Mouse (Mus musculus): ENCODE measurements around the gene Rev3l. TPM values are rescaled to one million over a fixed set of nuclear protein-coding genes. Genes with fewer than 3 reads are reported as not detected.
"Not testable (repeated sequence)": the region's sequence is repeated elsewhere in the genome, so short reads cannot be mapped to it uniquely, and the experiment has no call there.

Gene Rev3l
- polyA plus RNA-seq, 2 experiments = 5.7 to 10.0 TPM

DNA sequence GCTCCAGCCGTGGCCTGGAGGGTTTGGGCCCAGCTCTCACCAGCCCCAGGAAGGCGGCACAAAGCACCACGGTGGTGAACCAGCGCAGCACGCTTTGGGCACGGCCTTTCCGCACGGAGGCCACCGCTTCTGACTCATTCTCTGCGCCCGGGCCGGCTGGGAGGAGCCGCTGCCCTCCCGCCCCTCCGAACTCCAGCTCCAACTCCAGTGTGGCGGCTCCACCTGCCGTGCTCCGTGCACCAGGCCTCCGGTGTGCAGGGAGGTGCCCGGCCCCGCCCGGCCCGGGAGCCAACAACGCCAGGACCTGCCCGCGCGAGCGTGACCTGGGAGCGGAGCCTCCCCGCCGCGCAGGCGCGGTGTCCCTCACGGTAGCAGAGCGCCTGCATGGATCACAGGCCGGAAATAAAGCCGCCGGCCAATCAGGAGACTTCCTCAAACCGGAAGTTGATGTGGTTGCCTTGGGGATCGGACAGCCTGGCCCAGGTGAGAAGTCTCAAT is 167.0 kb downstream of the Rev3l start, which contains the start of gene Mfsd4b4:
TSS of gene Mfsd4b4 (minus strand) at position 365 of the 498 bp plus-strand sequence.
- peak within 1 kb of the TSS; percentile 81 for H3K4me2 ChIP-seq (ENCODE audit: low read depth)
- H3K9ac ChIP-seq (replicated peaks) = peak within 1 kb of the TSS; percentile 53
- H3K4me3 ChIP-seq (ENCODE audit: insufficient read depth in 1 of 2, low read depth in 2 of 2, low read length in 2 of 2) = peak within 1 kb of the TSS; percentile 56 to 67
- ATAC-seq (ENCODE audit: insufficient read depth) (peak; percentile 94), DNase-seq (ENCODE audit: low read depth in 3 of 3, low spot score in 3 of 3) (peak; percentile 72 to 78 (median 77))
- no peaks in the 10 kb centered on the region for H3K27me3 ChIP-seq (ENCODE audit: control insufficient read depth, insufficient read depth, low read length)
- H3K9me3 ChIP-seq (ENCODE audit: control insufficient read depth, low read length) = no peaks in the 10 kb centered on the region
- TF ChIP-seq EP300 (IDR thresholded peaks at IDR 0.05; ENCODE audit: low read depth) (no peak), CTCF (IDR thresholded peaks at IDR 0.05; ENCODE audit: low read depth) (0 out of 2 replicates have a peak, but pooled peaks have one; percentile 6)
- no peak within 1 kb of the TSS; the same call in 1 of the 2 replicates for H3K27ac ChIP-seq
- H3K4me1 ChIP-seq (replicated peaks; ENCODE audit: control insufficient read depth in 2 of 2, insufficient read depth in 2 of 2, low read length in 1 of 2) = peaks cover 10 to 20% of the 10 kb centered on the region in 2 experiments
- H3K36me3 ChIP-seq (replicated peaks; ENCODE audit: control insufficient read depth, insufficient read depth, low read depth) = no peaks in the 10 kb centered on the region
- under 1% methylated on average over 41 of the region's 41 CpGs for WGBS (ENCODE audit: insufficient replicate concordance)

DNA sequence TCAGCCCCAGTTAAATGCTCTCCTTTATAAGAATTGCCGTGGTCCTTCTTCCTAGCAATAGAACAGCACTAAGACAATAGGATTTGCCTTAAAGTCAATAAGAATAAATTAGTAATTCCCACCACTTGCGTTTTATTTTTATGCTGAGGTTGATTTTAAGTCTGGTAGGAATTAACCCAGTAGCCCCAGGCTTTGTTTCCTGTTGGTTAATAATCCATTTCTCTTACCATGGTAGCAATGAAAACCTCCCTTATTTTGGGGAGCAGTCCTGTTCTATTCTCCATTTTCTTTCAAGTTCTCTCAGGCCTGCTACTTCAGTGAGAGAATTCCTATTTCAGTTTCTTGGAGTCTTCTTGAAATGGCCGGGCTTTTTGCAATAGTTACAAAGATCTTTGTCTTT is 172.3 kb downstream of the Rev3l start:
- H3K36me3 ChIP-seq (replicated peaks; ENCODE audit: control insufficient read depth, insufficient read depth, low read depth) = no peaks in the 10 kb centered on the region
- WGBS (ENCODE audit: insufficient replicate concordance) = 51% methylated on average over 3 of the region's 3 CpGs
- ATAC-seq (ENCODE audit: insufficient read depth) = no peak
- no peak overlapping the region for H3K4me3 ChIP-seq (ENCODE audit: insufficient read depth in 1 of 2, low read depth in 2 of 2, low read length in 2 of 2)
- no peaks in the 10 kb centered on the region for H3K9me3 ChIP-seq (ENCODE audit: control insufficient read depth, low read length)
- H3K4me1 ChIP-seq (replicated peaks; ENCODE audit: control insufficient read depth in 2 of 2, insufficient read depth in 2 of 2, low read length in 1 of 2) = peaks cover 0 to 2% of the 10 kb centered on the region in 2 experiments; a peak in 1 of 4 replicates
- H3K27ac ChIP-seq = no peak overlapping the region
- H3K27me3 ChIP-seq (ENCODE audit: control insufficient read depth, insufficient read depth, low read length) = no peaks in the 10 kb centered on the region
- H3K9ac ChIP-seq (replicated peaks) = no peak overlapping the region
- DNase-seq (ENCODE audit: low read depth in 3 of 3, low spot score in 3 of 3) = no peak
- no peak for TF ChIP-seq CTCF (IDR thresholded peaks at IDR 0.05; ENCODE audit: low read depth)
- H3K4me2 ChIP-seq (ENCODE audit: low read depth) = no peak overlapping the region

DNA sequence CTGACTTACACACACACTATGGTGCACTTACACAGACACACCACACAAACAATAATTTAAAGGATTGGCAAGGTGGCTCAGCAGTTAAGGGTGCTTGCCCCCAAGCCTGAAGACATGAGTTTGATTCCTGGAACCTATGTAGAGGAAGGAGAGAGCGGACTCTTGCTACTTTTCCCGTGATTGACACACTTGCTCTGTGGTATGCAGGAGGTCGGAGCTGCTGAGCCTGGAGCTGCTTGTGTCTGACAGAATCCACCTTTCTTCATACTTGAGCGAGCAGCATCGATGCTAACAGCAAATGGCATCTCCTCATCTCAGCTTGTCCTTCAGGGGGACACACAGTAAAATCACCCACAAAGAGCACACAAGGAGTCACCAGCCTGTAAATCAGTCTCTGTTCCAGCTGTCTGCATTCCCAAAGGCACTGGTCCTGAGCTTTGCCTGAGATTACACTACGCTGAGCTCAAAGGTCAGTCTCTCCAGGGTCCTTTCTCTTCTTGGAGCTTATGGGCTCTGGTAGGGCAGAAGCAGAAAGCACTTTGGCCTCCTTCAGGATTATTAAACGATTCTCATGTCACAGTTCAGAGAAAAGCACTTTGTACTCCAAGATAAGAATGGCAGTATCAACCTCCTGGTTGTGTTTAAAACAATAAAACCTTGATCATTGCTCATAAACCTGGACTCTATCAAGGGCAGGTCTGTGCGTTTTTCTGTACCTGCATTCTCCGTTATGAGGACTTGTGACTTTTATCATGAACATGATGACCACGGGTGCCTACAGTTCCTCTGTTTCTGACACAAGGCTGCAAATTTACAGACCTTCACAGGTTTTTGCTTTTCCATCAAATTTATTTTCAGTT is 175.1 kb downstream of the Rev3l start:
- Histone ChIP-seq H3K36me3 (replicated peaks; ENCODE audit: control insufficient read depth, insufficient read depth, low read depth) (no peaks in the 10 kb centered on the region), H3K4me1 (replicated peaks; ENCODE audit: control insufficient read depth in 2 of 2, insufficient read depth in 2 of 2, low read length in 1 of 2) (no peaks in the 10 kb centered on the region), H3K9me3 (ENCODE audit: control insufficient read depth, low read length) (no peaks in the 10 kb centered on the region), H3K27ac (no peak overlapping the region), H3K4me3 (ENCODE audit: insufficient read depth in 1 of 2, low read depth in 2 of 2, low read length in 2 of 2) (no peak overlapping the region), H3K27me3 (ENCODE audit: control insufficient read depth, insufficient read depth, low read length) (no peaks in the 10 kb centered on the region), H3K9ac (replicated peaks) (no peak overlapping the region), H3K4me2 (ENCODE audit: low read depth) (no peak overlapping the region)
- WGBS (ENCODE audit: insufficient replicate concordance) = 67% methylated on average over 10 of the region's 10 CpGs
- DNase-seq (ENCODE audit: low read depth in 3 of 3, low spot score in 3 of 3) (no peak), ATAC-seq (ENCODE audit: insufficient read depth) (no peak)
- TF ChIP-seq CTCF (IDR thresholded peaks at IDR 0.05; ENCODE audit: low read depth) (no peak), EP300 (IDR thresholded peaks at IDR 0.05; ENCODE audit: low read depth) (no peak)

DNA sequence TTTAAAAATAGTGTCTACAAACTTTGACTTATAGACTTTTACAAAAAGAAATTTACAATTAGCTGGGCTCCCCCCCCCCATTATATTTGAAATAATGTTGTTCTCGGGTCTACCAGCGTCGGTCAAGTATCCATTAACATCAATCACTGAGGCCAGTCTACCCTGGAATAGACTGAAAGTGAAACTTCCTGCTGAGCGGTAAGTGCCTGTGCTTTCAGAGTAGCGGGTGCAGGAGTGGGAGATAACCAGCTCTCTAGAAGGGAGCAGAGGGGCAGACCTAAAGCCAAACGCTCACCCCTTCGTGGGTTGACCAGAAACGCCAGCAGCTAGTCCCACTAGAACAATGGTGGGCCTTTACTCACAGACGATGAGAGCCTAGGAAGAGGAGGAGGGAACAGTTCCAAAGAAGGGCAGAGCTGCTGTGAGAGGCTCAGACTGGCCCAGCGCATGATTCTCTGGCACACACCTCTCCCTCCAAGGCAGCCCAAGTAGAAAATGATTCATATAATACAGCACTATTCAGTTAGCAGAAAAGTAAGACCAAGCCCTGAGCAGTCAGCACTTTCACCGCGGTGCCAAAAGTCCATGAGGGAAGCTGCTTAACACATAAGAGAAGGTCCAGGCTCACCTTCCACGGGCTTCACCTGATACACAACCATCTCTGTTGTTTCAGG is 177.0 kb downstream of the Rev3l start:
- Histone ChIP-seq H3K4me3 (ENCODE audit: insufficient read depth in 1 of 2, low read depth in 2 of 2, low read length in 2 of 2) (no peak overlapping the region), H3K4me1 (replicated peaks; ENCODE audit: control insufficient read depth in 2 of 2, insufficient read depth in 2 of 2, low read length in 1 of 2) (no peaks in the 10 kb centered on the region), H3K9me3 (ENCODE audit: control insufficient read depth, low read length) (no peaks in the 10 kb centered on the region), H3K27me3 (ENCODE audit: control insufficient read depth, insufficient read depth, low read length) (no peaks in the 10 kb centered on the region), H3K27ac (no peak overlapping the region), H3K9ac (replicated peaks) (no peak overlapping the region), H3K36me3 (replicated peaks; ENCODE audit: control insufficient read depth, insufficient read depth, low read depth) (no peaks in the 10 kb centered on the region), H3K4me2 (ENCODE audit: low read depth) (no peak overlapping the region)
- 53% methylated on average over 13 of the region's 13 CpGs for WGBS (ENCODE audit: insufficient replicate concordance)
- DNase-seq (ENCODE audit: low read depth in 3 of 3, low spot score in 3 of 3) (no peak), ATAC-seq (ENCODE audit: insufficient read depth) (no peak)
- TF ChIP-seq EP300 (IDR thresholded peaks at IDR 0.05; ENCODE audit: low read depth) (no peak), CTCF (IDR thresholded peaks at IDR 0.05; ENCODE audit: low read depth) (no peak)

DNA sequence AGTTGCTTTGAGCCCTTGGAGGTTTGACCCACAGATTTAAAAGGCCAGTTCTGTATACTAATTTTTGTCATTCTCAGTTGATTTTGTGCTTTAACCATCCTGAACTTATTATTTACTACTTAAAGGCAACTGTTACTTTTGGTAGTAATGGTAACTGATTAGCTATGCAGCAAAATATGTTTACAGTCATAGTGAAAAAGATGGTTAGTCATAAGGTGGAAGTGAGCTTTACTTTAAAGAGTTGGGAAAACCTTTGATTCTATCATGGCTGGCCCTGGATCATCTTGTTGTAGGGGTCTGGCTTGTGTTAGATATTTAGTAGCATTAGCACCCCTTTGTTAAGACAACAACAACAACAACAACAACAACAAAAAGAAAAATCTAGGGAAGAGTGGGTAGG is 180.7 kb downstream of the Rev3l start:
- DNase-seq (ENCODE audit: low read depth in 3 of 3, low spot score in 3 of 3) = no peak
- Histone ChIP-seq H3K4me1 (replicated peaks; ENCODE audit: control insufficient read depth in 2 of 2, insufficient read depth in 2 of 2, low read length in 1 of 2) (no peaks in the 10 kb centered on the region), H3K27me3 (ENCODE audit: control insufficient read depth, insufficient read depth, low read length) (no peaks in the 10 kb centered on the region), H3K4me3 (ENCODE audit: insufficient read depth in 1 of 2, low read depth in 2 of 2, low read length in 2 of 2) (no peak overlapping the region), H3K9ac (replicated peaks) (no peak overlapping the region), H3K27ac (no peak overlapping the region), H3K9me3 (ENCODE audit: control insufficient read depth, low read length) (no peaks in the 10 kb centered on the region), H3K4me2 (ENCODE audit: low read depth) (no peak overlapping the region), H3K36me3 (replicated peaks; ENCODE audit: control insufficient read depth, insufficient read depth, low read depth) (no peaks in the 10 kb centered on the region)
- ATAC-seq (ENCODE audit: insufficient read depth) = no peak
- no peak for TF ChIP-seq CTCF (IDR thresholded peaks at IDR 0.05; ENCODE audit: low read depth)
- no peak for TF ChIP-seq EP300 (IDR thresholded peaks at IDR 0.05; ENCODE audit: low read depth)

DNA sequence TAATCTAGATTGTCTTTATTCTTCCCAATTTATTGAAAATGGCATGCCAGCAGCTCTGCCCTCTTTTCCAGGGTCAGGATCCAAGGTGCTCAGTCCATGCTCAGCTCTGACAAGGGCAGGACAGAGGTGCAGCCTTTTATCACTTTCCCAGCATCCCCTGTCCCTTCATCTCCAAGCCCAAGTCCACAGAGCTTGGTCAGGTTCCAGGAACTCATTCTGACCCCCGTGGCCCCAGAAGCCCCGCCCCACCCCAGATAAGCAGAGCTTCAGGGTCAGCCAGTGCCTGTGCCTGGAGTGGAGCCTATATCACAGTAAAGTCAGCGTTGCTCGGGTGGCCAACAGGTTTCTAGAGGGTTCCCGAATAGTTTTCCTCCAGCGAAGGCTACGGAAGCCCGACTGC is 192.6 kb downstream of the Rev3l start:
- H3K27me3 ChIP-seq (ENCODE audit: control insufficient read depth, insufficient read depth, low read length) = peaks cover 14% of the 10 kb centered on the region
- not testable (repeated sequence) for H3K36me3 ChIP-seq (replicated peaks; ENCODE audit: control insufficient read depth, insufficient read depth, low read depth); H3K4me3 ChIP-seq (ENCODE audit: insufficient read depth in 1 of 2, low read depth in 2 of 2, low read length in 2 of 2); H3K9ac ChIP-seq (replicated peaks); H3K9me3 ChIP-seq (ENCODE audit: control insufficient read depth, low read length); H3K27ac ChIP-seq; H3K4me2 ChIP-seq (ENCODE audit: low read depth); H3K4me1 ChIP-seq (replicated peaks; ENCODE audit: control insufficient read depth in 2 of 2, insufficient read depth in 2 of 2, low read length in 1 of 2)
- ATAC-seq (ENCODE audit: insufficient read depth) = peak; percentile 63
- WGBS (ENCODE audit: insufficient replicate concordance) = 47% methylated on average over 8 of the region's 8 CpGs
- peak; percentile 1 to 20 (median 10) for DNase-seq (ENCODE audit: low read depth in 3 of 3, low spot score in 3 of 3)

All from liver, embryonic 14.5 days (tissue).